Mouse (Mus musculus) ES-E14 (cell line): Measurements from ENCODE around the gene Adgrg1.

Experiments
- CHD2 ChIP-seq: IDR thresholded peaks from 2 replicates; pipeline ENCODE4 v1.6.1; 2014; ENCODE audit warnings: mild to moderate bottlenecking, low read depth, low read length, inconsistent platforms
- HCFC1 ChIP-seq: IDR thresholded peaks from 2 replicates; pipeline ENCODE4 v1.6.1; 2012; ENCODE audit warnings: low read length, inconsistent platforms, borderline replicate concordance; ENCODE audit not compliant: insufficient read depth
- MAFK ChIP-seq: IDR thresholded peaks from 2 replicates; pipeline ENCODE4 v1.6.1; 2014; ENCODE audit warnings: mild to moderate bottlenecking, low read depth, low read length, inconsistent platforms; ENCODE audit not compliant: insufficient read depth
- ZC3H11A ChIP-seq: IDR thresholded peaks from 2 replicates; pipeline ENCODE4 v1.6.1; 2012; ENCODE audit warnings: low read depth, mild to moderate bottlenecking, inconsistent platforms, low read length, borderline replicate concordance
- ZNF384 ChIP-seq: IDR thresholded peaks from 2 replicates; pipeline ENCODE4 v1.6.1; 2012; ENCODE audit warnings: low read depth, low read length, inconsistent platforms

GRCm38 (mm10) chr8:95037106-95037925 is 62.8 kb downstream of the Adgrg1 start:
- TF ChIP-seq ZC3H11A (no peak), MAFK (no peak), ZNF384 (no peak), HCFC1 (no peak), CHD2 (no peak)
